Mouse (Mus musculus) heart, embryonic 12.5 days (tissue): ENCODE results near the gene Dapk3. TPM values are rescaled to one million over a fixed set of nuclear protein-coding genes. Genes with fewer than 3 reads are reported as not detected.

ENCODE experiments used
- polyA plus RNA-seq: library from polyadenylated mRNA; unstranded; fragments of >200 nt; fragmentation: Nextera tagmentation; extraction: Ambion mirVana; gene quantifications from 2 replicates; pipeline ENCODE4 v1.2.1, GENCODE M21; 2016

Gene Dapk3
- polyA plus RNA-seq, 1 experiment from 2014 or later: 62.8 TPM

Other genes with a start within 250 kb of the Dapk3 start
- 1.5 and 1.7 TPM in 2 replicates for gene Gng7, start 168.1 kb upstream of the Dapk3 start, polyA plus RNA-seq
- not detected in 2 replicates for gene Diras1, start 157.3 kb upstream of the Dapk3 start, polyA plus RNA-seq
- gene Slc39a3, start 145.6 kb upstream of the Dapk3 start, polyA plus RNA-seq: 7.5 and 8.7 TPM in 2 replicates
- 152 and 154 TPM in 2 replicates for gene Sgta, start 122.8 kb upstream of the Dapk3 start, polyA plus RNA-seq
- gene Thop1, start 113.0 kb upstream of the Dapk3 start, polyA plus RNA-seq: 35.5 and 36.6 TPM in 2 replicates
- 0.31 and 0.47 TPM in 2 replicates for gene Creb3l3, start 84.1 kb upstream of the Dapk3 start, polyA plus RNA-seq
- 161 and 165 TPM in 2 replicates for gene Map2k2, start 77.1 kb upstream of the Dapk3 start, polyA plus RNA-seq
- 24.7 and 24.8 TPM in 2 replicates for gene Zbtb7a, start 47.8 kb upstream of the Dapk3 start, polyA plus RNA-seq
- 36.0 and 36.1 TPM in 2 replicates for gene Pias4, start 15.1 kb upstream of the Dapk3 start, polyA plus RNA-seq
- 408 and 433 TPM in 2 replicates for gene Eef2, start 6.4 kb upstream of the Dapk3 start, polyA plus RNA-seq
- 0.18 TPM in 1 of 2 replicates, not detected in the other for gene 4930442H23Rik, start 844 bp downstream of the Dapk3 start, polyA plus RNA-seq
- gene Nmrk2, start 19.0 kb downstream of the Dapk3 start, polyA plus RNA-seq: 3.9 and 4.9 TPM in 2 replicates
- gene Atcay, start 47.8 kb downstream of the Dapk3 start, polyA plus RNA-seq: 0.46 and 0.72 TPM in 2 replicates
- 6.1 and 7.2 TPM in 2 replicates for gene Zfr2, start 50.1 kb downstream of the Dapk3 start, polyA plus RNA-seq
- 2.0 and 2.2 TPM in 2 replicates for gene Matk, start 69.9 kb downstream of the Dapk3 start, polyA plus RNA-seq
- gene Mrpl54, start 83.9 kb downstream of the Dapk3 start, polyA plus RNA-seq: 243 and 253 TPM in 2 replicates
- 43.3 and 46.1 TPM in 2 replicates for gene Apba3, start 84.0 kb downstream of the Dapk3 start, polyA plus RNA-seq
- gene Tjp3, start 108.6 kb downstream of the Dapk3 start, polyA plus RNA-seq: 1.7 and 2.3 TPM in 2 replicates
- gene Pip5k1c, start 110.0 kb downstream of the Dapk3 start, polyA plus RNA-seq: 41.1 and 43.4 TPM in 2 replicates
- gene Cactin, start 138.1 kb downstream of the Dapk3 start, polyA plus RNA-seq: 37.3 and 40.3 TPM in 2 replicates
- 13.4 TPM in 2 replicates for gene Tbxa2r, start 145.7 kb downstream of the Dapk3 start, polyA plus RNA-seq
- not detected in 2 replicates for gene Gipc3, start 160.3 kb downstream of the Dapk3 start, polyA plus RNA-seq
- gene Hmg20b, start 167.5 kb downstream of the Dapk3 start, polyA plus RNA-seq: 107 and 109 TPM in 2 replicates
- 13.0 and 13.4 TPM in 2 replicates for gene Mfsd12, start 174.5 kb downstream of the Dapk3 start, polyA plus RNA-seq
- gene 4930404N11Rik, start 182.8 kb downstream of the Dapk3 start, polyA plus RNA-seq: 0.82 and 0.91 TPM in 2 replicates
- 96.4 and 99.5 TPM in 2 replicates for gene Fzr1, start 195.5 kb downstream of the Dapk3 start, polyA plus RNA-seq
- 66.7 and 66.9 TPM in 2 replicates for gene Dohh, start 201.4 kb downstream of the Dapk3 start, polyA plus RNA-seq
- 1.9 and 2.2 TPM in 2 replicates for gene Gm48551, start 201.5 kb downstream of the Dapk3 start, polyA plus RNA-seq
- gene Gm48552, start 206.0 kb downstream of the Dapk3 start, polyA plus RNA-seq: 1.2 and 1.8 TPM in 2 replicates
- 2.9 and 4.3 TPM in 2 replicates for gene Smim24, start 210.0 kb downstream of the Dapk3 start, polyA plus RNA-seq